Mouse (Mus musculus) adrenal gland, adult 2 months (tissue): ENCODE data around the gene Art3. TPM values are rescaled to one million over a fixed set of nuclear protein-coding genes. Genes with fewer than 3 reads are reported as not detected.

Source experiments
- DNase-seq: peaks from one replicate; pipeline ENCODE4 v3.0.0; 2021
- polyA plus RNA-seq: library from polyadenylated mRNA; depleted of rRNA; stranded (reverse); fragments of >200 nt; gene quantifications from 2 replicates; pipeline ENCODE4 v1.2.3, GENCODE M21; 2012
- total RNA-seq, 2 experiments: library from RNA; stranded (reverse); gene quantifications; 2 replicates each; pipeline ENCODE4 v1.2.3; 2021

Gene Art3
- total and polyA plus RNA-seq, 3 experiments, result 2.6 to 58.2 (median 39.2) TPM

DNA sequence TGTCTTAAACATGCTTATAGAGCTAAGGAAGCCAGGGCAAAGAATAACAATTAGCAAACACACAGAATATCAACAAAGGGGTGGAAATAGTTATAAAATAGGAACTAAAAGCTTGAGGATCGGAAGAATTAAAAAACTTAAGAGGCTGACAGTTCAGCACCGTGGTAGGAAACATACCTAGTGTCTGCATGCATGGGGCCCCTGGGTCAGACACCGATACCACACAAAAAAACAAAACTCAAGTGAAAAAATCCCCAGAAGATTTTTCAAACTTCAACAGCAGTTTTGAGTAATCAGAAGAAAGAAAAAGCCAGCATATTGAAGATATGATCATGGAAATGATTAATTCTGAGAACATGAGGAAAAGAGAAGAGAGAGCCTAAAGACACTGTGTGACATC lies 5.1 kb downstream of the Art3 start:
- DNase-seq, result no peak

DNA sequence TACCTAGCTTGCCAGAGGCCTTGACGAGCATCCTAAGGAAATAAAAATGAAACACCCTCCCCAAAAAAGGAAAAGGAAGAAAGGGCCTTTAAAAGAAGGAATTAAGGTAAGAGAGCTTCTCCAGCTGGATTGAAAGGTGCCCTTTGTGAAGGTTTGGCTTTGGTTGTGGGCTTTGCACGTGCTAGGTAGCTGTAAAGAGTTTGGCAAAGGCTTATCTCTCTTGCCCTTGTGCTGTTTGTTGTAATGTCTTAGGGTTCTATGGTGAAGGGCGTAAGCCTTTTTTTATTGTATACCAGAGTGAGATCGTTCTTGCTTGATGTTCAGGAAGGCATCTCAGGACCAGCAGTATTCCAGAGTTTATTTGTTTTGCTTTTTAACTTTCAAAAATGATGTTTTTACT lies 9.0 kb downstream of the Art3 start:
- DNase-seq, result no peak

DNA sequence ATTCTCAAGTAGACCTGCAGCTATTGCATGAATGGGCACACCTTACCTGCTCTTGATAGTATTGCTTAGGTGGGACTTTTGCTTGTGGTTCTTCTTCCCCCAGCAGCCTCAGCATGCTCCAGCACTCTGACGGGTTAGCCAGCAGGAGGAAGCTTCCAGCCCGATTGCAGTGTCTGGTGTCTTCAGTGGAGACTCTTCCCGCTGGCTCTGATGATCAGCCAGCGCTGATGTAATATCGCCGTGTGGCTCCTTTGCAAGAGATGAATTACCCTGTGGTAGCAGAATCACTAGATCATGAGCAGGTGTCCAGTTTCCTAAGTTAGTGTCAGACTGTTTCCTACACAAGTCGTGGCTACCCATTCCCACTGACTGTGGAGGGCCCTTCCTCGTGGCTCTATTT lies 13.4 kb downstream of the Art3 start:
- no peak for DNase-seq

DNA sequence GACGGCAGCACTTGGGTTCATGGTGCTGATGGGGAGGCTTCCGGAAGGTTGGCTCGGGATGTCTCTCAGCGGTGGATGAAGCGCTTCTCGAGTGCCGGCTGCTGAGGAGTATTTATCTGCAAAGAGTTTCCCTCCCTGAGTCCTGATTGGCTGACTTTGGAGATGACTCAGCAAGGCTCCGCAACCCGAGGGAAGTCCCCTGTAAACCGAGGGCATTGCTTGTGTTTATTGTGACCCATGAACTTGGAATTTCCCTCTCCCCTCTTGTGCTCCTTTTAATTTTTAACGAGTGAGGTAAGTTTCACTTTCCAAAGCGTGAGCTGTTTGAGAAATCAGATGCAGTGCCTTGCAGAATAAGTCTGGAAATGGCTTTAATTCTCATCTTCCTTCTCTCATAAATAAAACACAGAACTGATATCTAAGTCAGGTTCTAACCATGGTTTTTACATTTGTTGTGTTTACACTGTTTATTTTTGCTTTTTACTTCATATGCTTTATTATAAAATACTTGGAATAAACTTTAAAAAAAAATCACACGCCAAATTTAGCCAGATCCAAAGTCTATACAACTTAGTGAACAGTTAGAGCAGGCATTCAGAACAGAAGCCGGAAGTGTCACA lies 17.3 kb downstream of the Art3 start, which contains the start of gene Cxcl10:
Cxcl10 (minus strand) TSS at position 96 of the 620 bp plus-strand sequence.
- DNase-seq, result peak; percentile 83

DNA sequence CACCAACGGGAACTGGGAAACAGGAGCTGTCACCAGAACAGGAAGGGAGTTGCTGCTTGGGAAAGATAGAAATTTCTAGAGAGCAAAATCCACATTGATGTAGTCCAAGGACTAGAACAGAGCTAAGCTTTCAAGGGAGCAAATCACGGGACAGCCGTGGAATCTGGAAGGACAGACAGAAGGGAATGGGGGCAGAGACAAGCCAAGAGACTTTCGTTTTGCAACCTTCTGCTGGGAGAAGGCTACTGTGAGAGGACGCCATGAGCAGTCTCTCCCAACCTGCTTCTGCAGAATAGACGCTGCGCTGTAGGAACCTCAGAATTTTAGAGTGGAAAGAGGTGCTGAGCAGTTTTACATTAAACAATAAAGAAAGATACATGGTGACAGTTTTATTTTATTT lies 18.1 kb downstream of the Art3 start:
- DNase-seq, result no peak

DNA sequence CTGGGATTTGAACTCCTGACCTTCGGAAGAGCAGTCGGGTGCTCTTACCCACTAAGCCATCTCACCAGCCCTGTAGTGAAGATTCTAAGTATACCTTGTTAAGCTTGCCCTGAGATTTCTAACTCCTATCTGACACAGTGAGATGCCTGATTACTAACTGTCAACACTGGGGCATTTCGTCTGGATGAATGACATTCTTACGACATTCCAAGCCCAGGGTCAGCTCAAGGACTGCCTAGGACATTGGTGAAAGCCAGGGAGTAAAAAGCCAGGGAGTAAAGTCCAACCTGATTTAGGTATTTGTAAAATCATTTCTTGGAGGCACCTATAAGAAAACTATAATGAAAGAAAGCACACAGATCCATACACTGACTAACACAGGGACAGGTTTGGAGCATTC lies 21.1 kb downstream of the Art3 start:
- peak; percentile 54 for DNase-seq

DNA sequence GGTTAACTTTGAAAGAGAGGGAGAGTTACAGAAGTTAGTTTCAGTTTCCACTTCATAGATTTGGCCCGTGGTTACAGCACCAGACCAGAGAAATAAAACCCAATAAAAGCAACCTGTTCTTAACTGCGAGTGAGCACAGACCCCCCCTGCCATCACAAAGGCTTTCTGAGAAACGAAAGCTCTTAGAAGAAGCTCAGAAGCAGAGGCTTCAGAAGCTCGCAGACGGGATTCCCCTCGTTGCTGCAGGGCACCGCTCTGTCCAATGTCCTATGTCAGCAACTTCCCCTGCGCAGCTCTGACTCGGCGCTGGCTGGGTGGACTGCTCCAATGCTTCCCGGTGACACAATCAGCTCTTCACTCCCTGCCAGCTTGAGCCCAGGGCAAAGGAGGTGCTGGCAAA lies 21.9 kb downstream of the Art3 start:
- DNase-seq, result peak; percentile 85

DNA sequence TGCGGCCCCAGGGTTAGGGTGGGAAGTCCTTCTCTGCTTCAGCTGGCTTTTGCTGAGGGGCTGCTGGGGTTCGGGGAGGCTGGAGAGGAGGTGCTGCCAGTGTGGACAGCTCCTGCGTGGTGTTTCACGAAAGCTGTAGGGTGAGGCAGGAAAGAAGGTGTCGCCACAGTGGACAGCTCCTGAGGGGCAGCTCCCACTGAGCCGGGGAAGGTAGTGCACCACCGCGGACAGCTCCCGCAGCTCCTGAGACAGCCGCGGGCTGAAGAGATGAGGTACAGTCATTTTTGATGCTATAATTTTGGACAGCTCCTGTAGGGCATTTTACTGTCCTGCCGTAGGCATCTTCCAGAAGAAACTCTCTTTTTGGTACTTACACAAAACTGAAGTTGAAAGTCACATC lies 26.4 kb downstream of the Art3 start:
- DNase-seq, result peak; percentile 34

DNA sequence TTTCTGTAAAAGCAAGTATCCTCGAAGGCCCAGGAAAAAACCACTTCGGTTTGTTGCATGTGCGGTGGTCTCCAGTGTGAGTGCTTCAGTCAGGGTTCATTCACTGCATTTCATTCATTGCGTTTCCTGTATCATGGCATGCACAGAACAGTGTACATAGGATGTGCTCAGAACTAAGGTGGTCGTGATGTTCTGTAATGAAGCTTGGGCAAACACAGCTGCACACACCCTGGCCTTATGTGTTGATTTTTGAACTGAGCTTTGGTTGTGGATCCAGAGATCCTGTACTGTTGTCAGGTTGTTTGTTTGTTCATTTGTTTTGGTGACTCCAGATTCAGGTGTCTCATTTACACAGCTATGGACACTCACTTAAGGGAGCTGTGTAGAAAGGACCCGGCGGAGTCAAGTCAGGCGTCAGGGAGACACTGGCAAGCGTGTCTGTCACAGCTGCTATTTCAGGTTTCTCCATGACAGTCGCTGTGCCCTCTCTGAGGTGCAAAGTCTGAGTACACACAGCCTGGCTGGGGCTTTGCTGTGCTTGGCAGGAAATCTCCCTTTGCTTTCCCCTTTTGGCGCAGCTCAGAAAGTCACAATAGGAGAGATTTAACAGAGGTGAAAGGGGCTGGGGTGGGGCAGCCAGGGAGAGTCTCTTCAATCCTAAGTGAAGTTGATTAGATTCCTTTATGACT lies 27.3 kb downstream of the Art3 start:
- no peak for DNase-seq

DNA sequence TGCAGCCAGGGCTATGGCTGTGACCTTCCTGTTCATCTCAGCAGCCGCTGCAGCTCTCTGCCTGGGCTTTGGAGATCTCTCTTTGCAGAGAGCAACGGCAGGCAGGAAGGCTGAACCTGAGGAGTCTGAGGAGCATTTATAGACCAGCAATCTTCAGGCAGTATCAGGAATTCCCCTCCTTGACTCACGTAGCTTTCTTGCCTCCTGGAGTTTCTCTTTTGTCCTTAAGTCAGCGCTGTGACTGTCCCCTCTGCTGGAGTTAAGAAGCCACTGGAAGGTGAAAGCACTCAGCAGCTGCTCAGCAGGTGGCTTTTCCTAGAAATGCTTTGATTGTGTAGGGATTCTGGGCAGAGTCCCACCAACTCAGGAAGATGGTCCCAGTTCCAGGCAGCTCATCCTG lies 31.6 kb downstream of the Art3 start:
- DNase-seq, result no peak

DNA sequence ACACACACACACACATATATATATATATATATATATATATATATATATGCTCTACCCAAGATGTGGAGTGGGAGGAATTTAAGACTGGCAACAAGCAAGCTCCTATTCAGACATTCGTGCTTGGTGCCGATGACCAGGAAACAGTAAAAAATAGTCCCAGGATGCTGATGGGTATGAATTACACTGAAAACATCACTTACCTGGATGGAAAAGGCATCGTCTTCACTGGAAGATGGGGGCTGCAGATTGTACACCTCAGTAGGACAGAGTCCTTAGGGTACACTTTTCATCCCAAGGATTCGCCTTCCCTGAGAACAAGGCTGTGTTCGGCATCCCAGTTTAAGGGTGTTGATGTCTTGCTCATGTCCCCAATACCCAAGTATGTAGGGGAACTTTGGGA lies 32.4 kb downstream of the Art3 start:
- DNase-seq, result no peak

DNA sequence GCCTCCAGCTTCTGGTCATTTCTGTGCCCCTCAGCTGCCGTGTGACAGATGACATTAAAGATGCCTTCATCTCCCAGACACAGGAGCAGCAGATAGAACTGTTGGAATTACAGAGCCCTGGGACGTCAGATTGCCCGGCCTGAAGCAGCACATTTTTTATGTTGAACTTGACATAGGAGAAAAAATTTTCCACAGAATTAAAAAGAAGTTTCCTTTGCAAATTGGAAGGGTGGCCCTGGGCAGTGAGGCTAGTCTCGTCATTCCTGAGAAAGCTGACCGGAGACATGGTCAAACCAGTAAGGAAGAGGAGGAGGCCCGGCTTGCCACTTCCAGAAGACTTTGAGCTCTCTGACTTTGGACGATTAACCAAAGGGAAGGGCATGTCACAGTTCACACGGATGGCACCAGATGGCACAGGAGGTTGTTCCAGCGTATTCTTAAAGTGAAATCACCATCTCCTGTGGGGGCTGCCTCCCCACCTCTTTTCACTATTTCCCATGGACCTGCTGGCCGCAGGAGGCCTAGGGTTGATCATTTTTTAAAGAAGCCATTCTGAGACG lies 33.6 kb downstream of the Art3 start:
- DNase-seq, result no peak

DNA sequence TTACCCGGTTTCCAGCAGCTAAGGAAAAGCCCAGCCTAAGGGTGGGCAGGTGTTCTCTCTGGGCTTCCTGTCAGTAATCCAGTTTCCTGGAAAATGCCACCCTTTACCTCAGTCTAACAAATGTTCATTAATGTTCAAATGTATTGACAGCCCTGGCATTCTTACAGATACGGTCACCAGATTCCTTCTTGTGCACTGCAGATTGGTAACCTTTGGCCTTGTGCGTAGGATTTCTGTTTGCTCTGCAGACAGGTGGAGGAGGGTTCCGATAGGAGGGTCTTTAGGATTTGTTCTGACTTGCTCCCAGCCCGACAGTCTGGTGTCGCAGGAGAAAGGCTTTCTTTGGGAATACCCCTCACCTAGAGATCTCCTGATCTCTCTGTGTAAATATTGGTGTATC lies 34.9 kb downstream of the Art3 start:
- DNase-seq, result no peak

DNA sequence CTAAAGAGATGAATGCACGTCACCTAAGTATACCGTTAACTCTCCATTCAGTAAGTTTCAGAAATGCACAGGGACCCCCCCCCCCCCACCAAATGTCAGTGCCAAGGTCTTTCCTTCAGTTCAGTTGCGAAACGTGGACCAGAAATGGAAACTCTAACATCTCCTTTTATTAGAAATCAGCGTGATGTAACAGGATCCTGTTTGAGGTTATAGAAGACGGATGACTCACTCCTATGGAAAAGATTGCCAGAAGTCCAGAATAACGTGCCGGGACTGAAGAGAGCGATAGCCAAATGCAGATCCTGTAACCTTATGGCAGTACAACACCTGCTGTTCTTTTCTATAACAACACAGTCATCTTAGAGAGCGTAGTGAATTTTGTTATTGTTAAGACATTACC lies 36.8 kb downstream of the Art3 start:
- peak; percentile 54 for DNase-seq

DNA sequence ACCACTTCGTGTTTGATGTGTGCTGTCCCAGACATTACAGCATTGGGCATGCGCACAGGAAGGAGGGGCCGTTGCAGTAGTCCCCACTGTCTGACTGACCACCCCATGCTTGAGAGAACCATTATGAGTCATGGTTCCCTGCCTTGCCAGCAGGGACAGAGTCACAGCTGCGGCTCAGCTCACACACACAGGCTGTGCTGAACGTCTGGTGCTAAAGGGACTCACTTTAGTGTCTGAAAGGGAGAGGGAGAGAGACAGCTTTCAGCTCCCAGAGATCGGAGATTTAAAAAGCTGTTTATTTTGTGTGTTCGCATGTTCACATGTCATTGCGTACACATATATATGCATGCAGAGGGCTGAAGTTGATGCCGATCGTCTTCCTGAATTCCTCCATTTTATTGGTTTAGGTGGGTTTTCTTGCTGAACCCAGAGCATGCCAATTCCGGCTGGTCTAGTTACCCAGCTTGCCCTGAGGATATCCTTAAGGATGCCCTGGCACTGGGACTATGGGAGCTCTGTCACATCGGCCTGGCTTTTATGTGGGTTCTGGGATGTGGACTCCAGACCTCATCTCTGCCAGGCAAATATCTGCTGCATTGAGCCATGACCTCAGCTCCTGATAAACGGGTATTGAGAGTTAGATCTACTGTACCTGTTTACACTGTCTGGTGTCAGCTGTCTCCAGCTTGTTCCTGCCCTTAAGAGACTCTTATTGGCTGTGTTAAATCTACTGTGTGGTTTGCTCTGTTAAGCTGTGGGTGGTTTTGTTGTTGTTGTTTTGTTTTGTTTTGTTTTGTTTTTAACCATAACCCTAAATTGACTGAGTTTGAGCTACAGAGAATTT lies 37.7 kb downstream of the Art3 start:
- peak; percentile 68 for DNase-seq

DNA sequence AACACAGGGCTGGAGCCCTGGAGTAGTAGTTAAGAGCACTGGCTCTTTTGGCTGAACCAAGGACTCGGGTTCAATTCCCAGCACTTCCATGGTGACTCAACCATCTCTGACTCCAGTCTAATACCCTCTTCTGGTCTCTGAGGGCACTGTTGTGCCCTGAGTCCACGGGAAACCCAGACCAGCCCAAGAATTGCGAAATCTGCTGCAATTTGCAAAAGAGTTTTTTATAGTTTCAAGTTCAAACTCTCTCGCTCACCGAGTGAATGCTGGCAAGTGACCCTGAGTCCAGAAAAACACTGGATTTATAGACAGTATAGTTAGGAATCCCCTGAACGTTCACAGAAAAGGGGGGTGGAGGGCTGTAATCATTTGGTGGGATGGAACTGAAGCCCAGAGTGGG lies 38.8 kb downstream of the Art3 start:
- peak; percentile 31 for DNase-seq

DNA sequence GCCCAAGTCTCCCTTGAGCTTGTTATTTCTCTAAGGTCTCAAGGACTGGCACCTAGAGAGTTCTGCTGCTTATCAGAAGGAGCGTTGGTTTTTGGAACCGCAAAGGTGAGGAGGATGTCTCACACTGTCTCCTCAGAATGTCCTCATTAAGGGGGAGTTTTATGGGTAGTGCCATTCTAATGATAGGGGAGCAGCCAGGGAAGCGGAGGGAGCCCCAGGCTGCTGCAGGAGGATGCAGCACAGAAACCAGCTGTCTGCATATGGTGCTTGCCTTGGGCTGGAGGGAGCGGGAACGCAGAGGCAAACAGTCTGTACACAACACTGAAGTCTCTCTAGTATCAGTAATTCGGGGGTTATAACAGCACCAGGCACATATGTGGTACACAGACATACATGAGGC lies 39.3 kb downstream of the Art3 start:
- no peak for DNase-seq

DNA sequence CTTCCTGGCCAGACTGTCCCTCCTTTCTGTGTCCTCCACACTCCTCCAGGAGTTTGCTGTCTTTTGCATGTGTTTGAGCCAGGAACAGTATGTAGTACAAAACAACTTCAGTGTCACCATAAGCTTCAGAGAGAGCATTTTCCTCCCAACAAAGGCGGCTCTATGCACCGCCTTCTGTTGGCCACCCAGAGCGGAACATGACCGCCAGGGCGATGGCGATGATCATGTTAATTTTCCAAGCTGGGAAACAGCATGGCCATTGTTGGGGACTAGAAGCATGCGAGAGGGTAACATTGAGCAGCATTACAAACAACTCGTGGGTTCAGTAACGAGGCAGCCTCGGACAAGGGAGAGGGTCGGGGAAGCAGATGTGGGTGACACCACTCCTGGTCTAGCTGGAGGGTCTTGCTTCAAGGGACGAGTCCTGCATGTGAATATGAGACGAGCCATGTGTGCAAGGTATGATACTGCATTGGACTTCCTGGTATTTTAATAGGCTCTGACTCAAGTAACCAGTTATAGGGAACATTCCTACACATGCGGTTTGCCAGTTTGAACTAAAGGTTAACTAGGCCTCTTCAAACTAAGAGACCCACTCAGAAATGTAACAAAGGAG lies 39.8 kb downstream of the Art3 start:
- no peak for DNase-seq

DNA sequence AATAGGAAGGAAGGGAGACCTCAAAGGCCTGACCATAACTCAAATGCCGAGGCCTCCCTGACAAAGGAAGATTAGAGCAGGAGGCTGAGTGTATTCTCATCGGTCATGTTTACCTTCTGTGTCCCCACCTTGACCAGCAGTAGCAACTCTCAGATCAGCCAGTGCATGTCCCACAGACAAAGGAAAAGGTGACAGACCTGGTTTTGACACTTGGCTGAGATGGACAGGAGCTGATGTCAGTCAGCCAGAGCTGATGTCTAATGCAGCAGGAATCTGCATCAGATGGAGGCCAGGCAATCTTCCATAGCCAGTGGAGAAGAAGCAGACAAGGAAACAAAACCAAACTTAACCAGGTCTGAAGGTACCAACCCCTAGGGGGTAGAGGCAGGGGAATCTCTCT lies 41.0 kb downstream of the Art3 start:
- DNase-seq, result no peak

DNA sequence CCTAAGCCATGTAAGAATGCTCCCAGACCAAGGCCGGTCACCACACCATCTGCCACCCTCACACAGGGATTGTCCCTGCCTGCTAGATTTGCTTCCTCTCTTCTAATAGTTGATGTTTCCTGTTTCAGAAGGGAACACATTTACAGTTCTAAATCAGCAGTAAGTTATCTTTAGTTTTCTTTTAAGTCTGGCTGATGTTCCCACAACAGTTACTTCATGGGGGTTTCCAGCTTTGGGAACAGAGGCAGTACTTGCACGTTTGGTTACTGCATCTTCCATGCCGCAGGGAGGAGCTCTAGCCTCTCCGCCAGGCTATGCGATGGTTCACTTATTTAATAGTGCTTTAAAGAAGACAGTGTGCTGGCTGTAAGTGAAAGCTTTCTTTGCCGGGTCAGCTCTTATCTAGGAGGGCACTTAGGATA lies 43.1 kb downstream of the Art3 start:
- peak; percentile 75 for DNase-seq

DNA sequence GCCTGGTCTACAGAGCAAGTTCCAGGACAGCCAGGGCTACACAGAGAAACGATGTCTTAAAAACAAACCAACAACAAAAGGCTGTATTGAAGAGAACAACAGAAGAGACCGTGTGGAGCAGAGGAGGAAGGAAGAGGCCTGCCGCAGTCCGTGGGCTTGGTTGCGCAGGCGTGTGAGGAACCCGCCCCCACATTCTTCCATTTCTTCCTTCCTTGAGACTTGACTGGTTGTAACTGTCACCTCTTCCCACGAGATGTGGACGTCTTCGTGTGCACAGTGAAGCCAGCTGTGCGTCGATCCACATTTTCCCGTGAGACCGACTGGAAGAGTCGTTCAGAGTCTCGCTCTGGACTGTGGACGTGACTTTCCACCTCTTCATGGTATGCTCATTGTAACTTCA lies 43.7 kb downstream of the Art3 start:
- DNase-seq, result peak; percentile 32

DNA sequence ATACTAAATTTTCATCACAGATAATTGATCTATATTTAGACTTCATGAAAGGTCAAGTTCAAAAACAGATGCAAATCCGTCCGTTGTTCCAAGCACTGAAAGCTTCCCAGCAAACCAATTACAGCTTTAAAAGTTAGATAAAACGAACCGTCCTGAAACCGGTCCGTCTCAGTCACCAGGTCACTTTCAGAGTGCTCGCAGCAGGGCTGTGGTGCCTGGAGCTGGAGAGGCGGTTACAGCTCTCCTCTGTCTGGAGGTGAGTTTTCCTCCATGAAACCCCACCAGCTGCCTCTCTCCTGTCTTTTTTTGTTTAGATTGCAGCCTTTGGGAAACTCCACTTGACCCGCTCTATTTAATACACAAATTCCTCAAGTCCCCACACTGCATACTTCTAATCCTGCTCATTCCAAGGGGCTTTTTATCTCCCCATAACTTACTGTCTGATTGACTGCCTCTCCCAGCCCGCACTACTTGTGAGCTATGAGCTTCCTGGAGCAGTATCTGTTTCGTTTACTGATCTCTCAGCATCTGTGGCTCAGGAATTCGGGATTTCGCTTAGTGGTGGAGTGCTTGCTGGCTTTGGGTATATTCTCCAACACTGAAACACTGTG lies 45.3 kb downstream of the Art3 start:
- peak; percentile 35 for DNase-seq
